8 mouse cellular contexts compared by ENCODE assay signal in the genomic region with DNA sequence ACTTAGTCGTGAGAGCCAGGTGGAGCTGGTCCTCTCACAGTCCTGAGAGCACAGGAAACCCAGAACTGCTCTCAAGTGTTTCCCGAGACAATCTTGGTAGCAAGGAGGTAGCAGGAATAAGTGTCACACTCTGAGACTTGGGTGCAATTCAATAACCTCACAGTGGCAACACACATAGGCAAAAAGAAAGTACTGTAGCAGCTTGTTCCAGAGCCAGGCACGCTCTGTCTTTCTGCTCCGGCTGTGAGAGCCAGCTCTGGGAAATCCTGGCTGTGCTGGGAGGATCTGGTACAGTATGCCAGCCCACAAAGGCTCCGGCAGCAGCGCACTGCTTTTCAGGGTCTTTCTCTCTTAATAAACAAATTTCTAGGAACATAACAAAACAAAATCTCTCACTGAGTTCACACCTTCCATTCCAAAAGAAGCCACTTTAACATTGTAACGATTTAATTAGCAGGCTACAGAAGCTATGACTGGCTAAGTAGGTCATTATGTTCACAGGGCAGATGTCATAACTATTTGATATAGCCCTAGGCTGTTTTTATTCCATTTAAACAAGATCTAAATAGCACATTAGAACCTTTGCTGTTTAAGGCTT. TPM values are rescaled to one million over a fixed set of nuclear protein-coding genes. Genes with fewer than 3 reads are reported as not detected.
DNase-seq lines count a peak whose midpoint lies in the region; ATAC-seq and TF ChIP-seq lines count a peak whose summit lies in the region.

No protein-coding gene starts in this region.

- 28% methylated on average over 7 of the region's 7 CpGs for WGBS in forebrain, embryonic 15.5 days
- 54% methylated on average over 7 of the region's 7 CpGs for WGBS in intestine, postnatal 0 days
- 80% methylated on average over 7 of the region's 7 CpGs for WGBS in midbrain, embryonic 10.5 days

- TF ChIP-seq POLR2A in MEL (IDR thresholded peaks at IDR 0.05; ENCODE audit: control insufficient read depth in 1 of 2, insufficient read depth in 1 of 2, low read depth in 1 of 2, low read length in 2 of 2, poor library complexity in 1 of 2), result no peak

- H3K27me3 ChIP-seq in erythroblast, embryonic 14.5 days (ENCODE audit: control insufficient read depth), result no peaks in the 10 kb centered on the region
- no peaks in the 10 kb centered on the region for H3K27me3 ChIP-seq in MEL (ENCODE audit: control insufficient read depth in 1 of 2, insufficient read depth in 2 of 2, low read length in 2 of 2)
- H3K27me3 ChIP-seq in forebrain, embryonic 15.5 days, result no peaks in the 10 kb centered on the region
- no peaks in the 10 kb centered on the region for H3K27me3 ChIP-seq in intestine, postnatal 0 days (replicated peaks; ENCODE audit: control insufficient read depth, insufficient read depth, low read length)
- H3K27me3 ChIP-seq in midbrain, embryonic 10.5 days (ENCODE audit: low read depth, poor library complexity, severe bottlenecking), result no peaks in the 10 kb centered on the region

- no peak for ATAC-seq in erythroblast, adult 5-6 weeks (replicated peaks; ENCODE audit: low FRiP score, poor library complexity, severe bottlenecking)
- ATAC-seq in forebrain, embryonic 15.5 days (replicated peaks), result peak; percentile 39
- ATAC-seq in intestine, postnatal 0 days, result no peak
- ATAC-seq in inflammation-experienced regulatory T-cells, adult 6 months, result no peak

- H3K9ac ChIP-seq in MEL (ENCODE audit: control insufficient read depth, low read depth, low read length, poor library complexity, severe bottlenecking), result peak overlapping the region; percentile 89
- H3K9ac ChIP-seq in forebrain, embryonic 15.5 days (replicated peaks), result peak overlapping the region; percentile 85
- no peak overlapping the region for H3K9ac ChIP-seq in intestine, postnatal 0 days (ENCODE audit: low read depth, low read length)

- no peak overlapping the region for H3K27ac ChIP-seq in MEL (ENCODE audit: control insufficient read depth, low read depth, low read length)
- peak overlapping the region; percentile 58 for H3K27ac ChIP-seq in forebrain, embryonic 15.5 days (replicated peaks)
- no peak overlapping the region for H3K27ac ChIP-seq in intestine, postnatal 0 days (ENCODE audit: low read depth, low read length)
- 0 out of 2 replicates have a peak overlapping the region, but pooled peaks have one; percentile 93 for H3K27ac ChIP-seq in midbrain, embryonic 10.5 days (replicated peaks)

- peaks cover 23% of the 10 kb centered on the region for H3K36me3 ChIP-seq in erythroblast, embryonic 14.5 days (ENCODE audit: control insufficient read depth)
- peaks cover 0 to 30% of the 10 kb centered on the region in 2 experiments; a peak in 2 of 4 replicates for H3K36me3 ChIP-seq in MEL (ENCODE audit: control insufficient read depth in 1 of 2, insufficient read depth in 2 of 2, low read length in 2 of 2)
- H3K36me3 ChIP-seq in forebrain, embryonic 15.5 days, result no peaks in the 10 kb centered on the region
- no peaks in the 10 kb centered on the region for H3K36me3 ChIP-seq in intestine, postnatal 0 days (ENCODE audit: control insufficient read depth, insufficient read depth)
- H3K36me3 ChIP-seq in midbrain, embryonic 10.5 days, result peaks cover 16% of the 10 kb centered on the region

- TF ChIP-seq EP300 in MEL (IDR thresholded peaks at IDR 0.05; ENCODE audit: low read depth in 1 of 2, low read length in 2 of 2), result no peak

- H3K4me2 ChIP-seq in forebrain, embryonic 15.5 days (replicated peaks), result peak overlapping the region; percentile 78
- H3K4me2 ChIP-seq in intestine, postnatal 0 days (replicated peaks; ENCODE audit: low read depth), result peak overlapping the region; percentile 96

- no peaks in the 10 kb centered on the region for H3K9me3 ChIP-seq in erythroblast, embryonic 14.5 days (ENCODE audit: control insufficient read depth, low read length)
- no peaks in the 10 kb centered on the region for H3K9me3 ChIP-seq in MEL (replicated peaks; ENCODE audit: insufficient read depth, low read length)
- no peaks in the 10 kb centered on the region for H3K9me3 ChIP-seq in forebrain, embryonic 15.5 days
- no peaks in the 10 kb centered on the region for H3K9me3 ChIP-seq in intestine, postnatal 0 days (ENCODE audit: control insufficient read depth)
- H3K9me3 ChIP-seq in midbrain, embryonic 10.5 days (replicated peaks), result no peaks in the 10 kb centered on the region

- no peak for TF ChIP-seq CTCF in MEL (IDR thresholded peaks at IDR 0.05 in 2 of 3, conservative IDR thresholded peaks at IDR 0.05 in 1 of 3; ENCODE audit: control insufficient read depth in 1 of 3, insufficient read depth in 1 of 3, low read depth in 2 of 3, low read length in 3 of 3, poor library complexity in 1 of 3, severe bottlenecking in 1 of 3)
- TF ChIP-seq CTCF in intestine, postnatal 0 days (IDR thresholded peaks at IDR 0.05; ENCODE audit: low read depth), result no peak

- peak overlapping the region; percentile 91 for H3K4me3 ChIP-seq in erythroblast, embryonic 14.5 days (replicated peaks)
- H3K4me3 ChIP-seq in MEL (ENCODE audit: control insufficient read depth in 1 of 2, insufficient read depth in 1 of 2, low read depth in 2 of 2, low read length in 2 of 2), result peak overlapping the region; percentile 78 to 80
- peak overlapping the region; percentile 83 for H3K4me3 ChIP-seq in forebrain, embryonic 15.5 days
- H3K4me3 ChIP-seq in intestine, postnatal 0 days (ENCODE audit: low read depth, low read length), result peak overlapping the region; percentile 87; the same call in 1 of the 2 replicates
- H3K4me3 ChIP-seq in midbrain, embryonic 10.5 days, result peak overlapping the region; percentile 94

- peaks cover 33% of the 10 kb centered on the region for H3K79me2 ChIP-seq in MEL (ENCODE audit: control insufficient read depth, insufficient read depth, low read length, poor library complexity)

- no peak for DNase-seq in MEL (ENCODE audit: low read depth, low spot score)
- no peak for DNase-seq in midbrain, embryonic 10.5 days (ENCODE audit: low spot score)
- DNase-seq in urinary bladder, postnatal 36 days (ENCODE audit: low spot score in 2 of 2), result no peak

- H3K4me1 ChIP-seq in erythroblast, embryonic 14.5 days (ENCODE audit: control insufficient read depth), result peaks cover 30% of the 10 kb centered on the region
- peaks cover 12 to 19% of the 10 kb centered on the region in 2 experiments for H3K4me1 ChIP-seq in MEL (ENCODE audit: control insufficient read depth in 1 of 2, insufficient read depth in 2 of 2, low read length in 2 of 2)
- H3K4me1 ChIP-seq in forebrain, embryonic 15.5 days, result peaks cover 16% of the 10 kb centered on the region
- no peaks in the 10 kb centered on the region; the same call in 1 of the 2 replicates for H3K4me1 ChIP-seq in intestine, postnatal 0 days (replicated peaks; ENCODE audit: control insufficient read depth, insufficient read depth, low read length)
- H3K4me1 ChIP-seq in midbrain, embryonic 10.5 days, result peaks cover 26% of the 10 kb centered on the region

- no peak for TF ChIP-seq RAD21 in MEL (IDR thresholded peaks at IDR 0.05; ENCODE audit: low read depth, low read length)

TF ChIP-seq in MEL, 35 proteins besides CTCF, POLR2A, EP300 and RAD21 (continues in another document):
- no peak for TF ChIP-seq ZC3H11A (IDR thresholded peaks at IDR 0.05; ENCODE audit: low read depth, low read length)
- TF ChIP-seq ZKSCAN1 (IDR thresholded peaks at IDR 0.05; ENCODE audit: low read depth, low read length), result no peak
- no peak for TF ChIP-seq RCOR1 (IDR thresholded peaks at IDR 0.05; ENCODE audit: low read depth, low read length)
- TF ChIP-seq POLR2AphosphoS5 (IDR thresholded peaks at IDR 0.05; ENCODE audit: borderline replicate concordance, low read depth, low read length), result no peak

RNA-seq across cellular contexts. Expression of a gene that starts 1.5 kb away (rescaled TPM):
- polyA plus RNA-seq in erythroblast, embryonic 14.5 days (2012), result 1.0 and 1.2 TPM in 2 replicates
- total RNA-seq in erythroblast, adult 5-6 weeks (2015; ENCODE audit: low replicate concordance), result 0.63 TPM in 1 of 2 replicates, not detected in the other
- 0.51 and 0.84 TPM in 2 replicates for total RNA-seq in erythroblast, adult 5-6 weeks (2017; ENCODE audit: low replicate concordance)
- total RNA-seq in MEL (2012; rRNA removed), result 22.3 and 22.8 TPM in 2 replicates
- polyA plus RNA-seq in MEL (2012; ENCODE audit: insufficient read depth in 1 of 2, insufficient read length in 2 of 2, low read depth in 1 of 2, low replicate concordance in 2 of 2, missing spikeins in 1 of 2), result 10 to 100 TPM in 1 of 2 experiments, not detected in 1; 20.2 TPM
- polyA plus RNA-seq in forebrain, embryonic 15.5 days (2015; fragmentation: Nextera tagmentation; extraction: Ambion mirVana), result 13.1 and 13.3 TPM in 2 replicates
- polyA plus RNA-seq in intestine, postnatal 0 days (2015; fragmentation: Nextera tagmentation; extraction: Ambion mirVana), result 3.1 and 3.4 TPM in 2 replicates
- 7.3 and 9.1 TPM in 2 replicates for polyA plus RNA-seq in midbrain, embryonic 10.5 days (2016; fragmentation: Nextera tagmentation; extraction: Ambion mirVana)
- 1 to 10 TPM in 2 of 3 experiments, under 1 TPM in 1; 0.89 to 2.0 (median 1.9) TPM for polyA plus RNA-seq in inflammation-experienced regulatory T-cells, adult 6 months (2017; shearing (Covaris generic))

RNA-seq across cellular contexts. Expression of a gene that starts 12.1 kb away (rescaled TPM):
- polyA plus RNA-seq in erythroblast, embryonic 14.5 days (2012), result 0.18 and 0.53 TPM in 2 replicates
- total RNA-seq in erythroblast, adult 5-6 weeks (2015; ENCODE audit: low replicate concordance), result 6.5 and 8.5 TPM in 2 replicates
- total RNA-seq in erythroblast, adult 5-6 weeks (2017; ENCODE audit: low replicate concordance), result 1.8 and 2.9 TPM in 2 replicates
- total RNA-seq in MEL (2012; rRNA removed), result 62.9 and 65.8 TPM in 2 replicates
- polyA plus RNA-seq in MEL (2012; ENCODE audit: insufficient read depth in 1 of 2, insufficient read length in 2 of 2, low read depth in 1 of 2, low replicate concordance in 2 of 2, missing spikeins in 1 of 2), result 100 to 1,000 TPM in 1 of 2 experiments, 10 to 100 TPM in 1; 77.5 to 569 TPM
- polyA plus RNA-seq in forebrain, embryonic 15.5 days (2015; fragmentation: Nextera tagmentation; extraction: Ambion mirVana), result 9.2 and 10.2 TPM in 2 replicates
- 5.6 and 6.0 TPM in 2 replicates for polyA plus RNA-seq in intestine, postnatal 0 days (2015; fragmentation: Nextera tagmentation; extraction: Ambion mirVana)
- polyA plus RNA-seq in midbrain, embryonic 10.5 days (2016; fragmentation: Nextera tagmentation; extraction: Ambion mirVana), result 18.2 and 18.3 TPM in 2 replicates
- polyA plus RNA-seq in inflammation-experienced regulatory T-cells, adult 6 months (2017; shearing (Covaris generic)), result 10 to 100 TPM; 10.4 to 13.5 (median 12.0) TPM

RNA-seq across cellular contexts. Expression of a gene that starts 36.9 kb away (rescaled TPM):
- polyA plus RNA-seq in erythroblast, embryonic 14.5 days (2012), result not detected in 2 replicates
- total RNA-seq in erythroblast, adult 5-6 weeks (2015; ENCODE audit: low replicate concordance), result not detected in 2 replicates
- total RNA-seq in erythroblast, adult 5-6 weeks (2017; ENCODE audit: low replicate concordance), result not detected in 2 replicates
- not detected in 2 replicates for total RNA-seq in MEL (2012; rRNA removed)
- not detected for polyA plus RNA-seq in MEL (2012; ENCODE audit: insufficient read depth in 1 of 2, insufficient read length in 2 of 2, low read depth in 1 of 2, low replicate concordance in 2 of 2, missing spikeins in 1 of 2)
- 0.17 and 0.18 TPM in 2 replicates for polyA plus RNA-seq in forebrain, embryonic 15.5 days (2015; fragmentation: Nextera tagmentation; extraction: Ambion mirVana)
- polyA plus RNA-seq in intestine, postnatal 0 days (2015; fragmentation: Nextera tagmentation; extraction: Ambion mirVana), result 0.05 and 0.16 TPM in 2 replicates
- 0.05 and 0.09 TPM in 2 replicates for polyA plus RNA-seq in midbrain, embryonic 10.5 days (2016; fragmentation: Nextera tagmentation; extraction: Ambion mirVana)
- polyA plus RNA-seq in inflammation-experienced regulatory T-cells, adult 6 months (2017; shearing (Covaris generic)), result under 1 TPM in 1 of 3 experiments, not detected in 2; 0.21 TPM

Comparison
In these comparisons a context has a peak if more than half of its experiments do, and no peak if none do; other contexts are left out.
1. H3K27ac ChIP-seq: peak in forebrain, embryonic 15.5 days (single experiment) and midbrain, embryonic 10.5 days (single experiment); none in MEL (single experiment) and intestine, postnatal 0 days (single experiment).
2. Peak in every context shown above with its lines, with median percentiles within 50 percentile points of each other: H3K4me3 ChIP-seq.